Mouse (Mus musculus) liver, embryonic 15.5 days (tissue): ENCODE data around the gene Hexb. TPM values are rescaled to one million over a fixed set of nuclear protein-coding genes. Genes with fewer than 3 reads are reported as not detected.

Experiments
- ATAC-seq: fragments of 200-750 bp; cut with Nextera tagmentation; 2 replicates; pipeline ENCODE4 v1.8.0; 2017; ENCODE audit warnings: moderate number of reproducible peaks, mild to moderate bottlenecking, moderate library complexity; ENCODE audit not compliant: insufficient read depth
- H3K27ac ChIP-seq: fragments of 300-500 bp; sonication (generic); replicated peaks from 2 replicates; pipeline ENCODE4 v1.5.1; 2015; ENCODE audit warnings: mild to moderate bottlenecking, inconsistent platforms
- H3K27me3 ChIP-seq: fragments of 300-500 bp; sonication (generic); 2 replicates; pipeline ENCODE4 v1.6.1; 2015; ENCODE audit warnings: mild to moderate bottlenecking, inconsistent platforms
- H3K36me3 ChIP-seq: fragments of 300-500 bp; sonication (generic); replicated peaks from 2 replicates; pipeline ENCODE4 v1.6.1; 2015; ENCODE audit warnings: moderate library complexity, mild to moderate bottlenecking, inconsistent platforms
- H3K4me1 ChIP-seq: fragments of 300-500 bp; sonication (generic); replicated peaks from 2 replicates; pipeline ENCODE4 v1.6.1; 2015; ENCODE audit warnings: inconsistent platforms
- H3K4me2 ChIP-seq: fragments of 300-500 bp; sonication (generic); 2 replicates; pipeline ENCODE4 v1.6.1; 2015; ENCODE audit warnings: moderate library complexity, mild to moderate bottlenecking, inconsistent platforms
- H3K4me3 ChIP-seq: fragments of 300-500 bp; sonication (generic); replicated peaks from 2 replicates; pipeline ENCODE4 v1.5.1; 2015; ENCODE audit warnings: mild to moderate bottlenecking, inconsistent platforms
- H3K9ac ChIP-seq: fragments of 300-500 bp; sonication (generic); 2 replicates; pipeline ENCODE4 v1.6.1; 2015; ENCODE audit warnings: moderate library complexity, mild to moderate bottlenecking, inconsistent platforms
- H3K9me3 ChIP-seq: fragments of 300-500 bp; sonication (generic); replicated peaks from 2 replicates; pipeline ENCODE4 v1.6.1; 2016; ENCODE audit warnings: inconsistent platforms
- WGBS: fragments of 180-500 bp; shearing (Covaris S2); methylation state at CpG from one replicate; pipeline ENCODE4 v1.1.7; 2015; ENCODE audit warnings: mixed read lengths; ENCODE audit not compliant: insufficient replicate concordance; 5-methylcytosine and 5-hydroxymethylcytosine counted together
- polyA plus RNA-seq: library from polyadenylated mRNA; unstranded; fragments of >200 nt; fragmentation: Nextera tagmentation; extraction: Ambion mirVana; gene quantifications from 2 replicates; pipeline ENCODE4 v1.2.1, GENCODE M21; 2015

Gene Hexb
- polyA plus RNA-seq, 1 experiment from 2014 or later = 26.0 TPM

- peak; percentile 19 for ATAC-seq
These were observed 25.7 kb upstream of the Hexb start for GRCm38 (mm10) chr13:97223856-97224255.

GRCm38 (mm10) chr13:97220022-97220421 is 21.9 kb upstream of the Hexb start:
- no peaks in the 10 kb centered on the region for H3K9me3 ChIP-seq
- 71% methylated on average over 3 of the region's 3 CpGs for WGBS
- H3K4me2 ChIP-seq = no peak overlapping the region
- no peaks in the 10 kb centered on the region for H3K36me3 ChIP-seq
- no peak overlapping the region for H3K9ac ChIP-seq
- H3K27me3 ChIP-seq = no peaks in the 10 kb centered on the region
- H3K27ac ChIP-seq = no peak overlapping the region
- H3K4me3 ChIP-seq = no peak overlapping the region
- peaks cover 2% of the 10 kb centered on the region; the same call in 1 of the 2 replicates for H3K4me1 ChIP-seq
- ATAC-seq = no peak

More at GRCm38 (mm10) chr13:97223856-97224255, 25.7 kb upstream of the Hexb start:
- H3K36me3 ChIP-seq = no peaks in the 10 kb centered on the region
- H3K4me1 ChIP-seq = peaks cover 5% of the 10 kb centered on the region; the same call in 1 of the 2 replicates
- WGBS = 62% methylated on average over 8 of the region's 8 CpGs
- H3K27ac ChIP-seq = 0 out of 2 replicates have a peak overlapping the region, but pooled peaks have one; percentile 24
- H3K4me3 ChIP-seq = no peak overlapping the region
- no peak overlapping the region for H3K9ac ChIP-seq
- H3K27me3 ChIP-seq = no peaks in the 10 kb centered on the region
- no peak overlapping the region for H3K4me2 ChIP-seq
- no peaks in the 10 kb centered on the region for H3K9me3 ChIP-seq

GRCm38 (mm10) chr13:97216196-97216595 is 18.0 kb upstream of the Hexb start:
- 64% methylated on average over 5 of the region's 5 CpGs for WGBS
- Histone ChIP-seq H3K4me2 (no peak overlapping the region), H3K4me1 (no peaks in the 10 kb centered on the region), H3K9ac (no peak overlapping the region), H3K27ac (no peak overlapping the region), H3K4me3 (no peak overlapping the region), H3K9me3 (no peaks in the 10 kb centered on the region), H3K36me3 (no peaks in the 10 kb centered on the region), H3K27me3 (no peaks in the 10 kb centered on the region)
- ATAC-seq = no peak

DNA sequence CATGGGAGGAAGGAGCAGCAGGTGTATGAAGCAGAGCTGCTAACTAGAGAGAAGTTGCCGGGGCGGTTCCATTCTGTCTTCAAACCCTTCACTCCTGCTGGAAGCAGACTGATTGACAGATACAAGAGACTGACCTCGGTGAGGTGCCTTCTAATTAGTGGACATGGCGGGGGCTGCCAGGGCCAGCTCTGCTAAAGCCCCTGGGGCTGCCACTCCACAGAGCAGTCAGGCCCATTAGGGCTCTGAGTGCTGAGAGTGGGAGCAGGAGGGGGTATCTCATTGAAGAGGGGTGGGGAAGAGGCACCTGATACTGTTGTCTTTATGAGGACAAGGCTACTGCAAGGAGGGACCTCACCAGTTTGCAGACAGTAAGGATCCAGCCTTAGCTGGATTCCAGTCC is 17.4 kb upstream of the Hexb start:
- no peak for ATAC-seq
- 71% methylated on average over 4 of the region's 4 CpGs for WGBS
- no peaks in the 10 kb centered on the region for H3K9me3 ChIP-seq

DNA sequence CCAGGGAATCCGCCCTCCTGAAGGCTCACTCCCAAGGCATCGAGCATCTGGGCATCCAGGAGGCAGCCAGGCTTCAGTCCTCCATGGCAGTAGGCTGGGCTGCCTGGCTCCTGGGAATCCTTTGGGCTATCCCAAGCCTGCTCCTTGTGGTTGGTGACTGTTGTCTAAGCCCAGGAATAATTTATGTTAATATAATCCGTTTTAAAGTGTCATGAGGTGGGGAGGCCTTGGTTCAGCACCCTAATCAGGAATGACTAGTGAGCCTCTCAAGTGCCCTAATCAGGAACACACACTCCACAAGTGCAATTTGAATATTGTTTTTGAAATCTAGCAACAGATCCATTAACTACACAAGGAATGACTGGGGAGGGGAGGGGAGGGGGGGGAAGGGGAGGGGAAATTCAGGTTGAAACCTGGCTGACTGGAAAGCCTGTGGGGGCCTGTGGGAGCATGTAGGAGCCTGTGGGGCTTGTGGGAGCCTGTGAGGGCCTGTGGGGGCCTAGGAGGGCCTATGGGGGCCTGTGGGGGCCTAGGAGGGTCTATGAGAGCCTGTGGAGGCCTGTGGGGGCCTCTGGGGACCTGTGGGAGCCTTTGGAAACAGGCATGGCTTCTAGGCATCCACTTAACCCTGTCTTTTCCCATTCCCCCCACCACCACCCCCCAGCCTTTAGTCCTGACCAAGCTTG is 16.6 kb upstream of the Hexb start:
- H3K27ac ChIP-seq = no peak overlapping the region
- WGBS = 53% methylated on average over 3 of the region's 3 CpGs

More for the DNA sequence above, 17.4 kb upstream of the Hexb start:
- Histone ChIP-seq H3K36me3 (no peaks in the 10 kb centered on the region), H3K27ac (no peak overlapping the region), H3K4me1 (no peaks in the 10 kb centered on the region), H3K4me2 (no peak overlapping the region), H3K4me3 (no peak overlapping the region), H3K9ac (no peak overlapping the region), H3K27me3 (no peaks in the 10 kb centered on the region)

DNA sequence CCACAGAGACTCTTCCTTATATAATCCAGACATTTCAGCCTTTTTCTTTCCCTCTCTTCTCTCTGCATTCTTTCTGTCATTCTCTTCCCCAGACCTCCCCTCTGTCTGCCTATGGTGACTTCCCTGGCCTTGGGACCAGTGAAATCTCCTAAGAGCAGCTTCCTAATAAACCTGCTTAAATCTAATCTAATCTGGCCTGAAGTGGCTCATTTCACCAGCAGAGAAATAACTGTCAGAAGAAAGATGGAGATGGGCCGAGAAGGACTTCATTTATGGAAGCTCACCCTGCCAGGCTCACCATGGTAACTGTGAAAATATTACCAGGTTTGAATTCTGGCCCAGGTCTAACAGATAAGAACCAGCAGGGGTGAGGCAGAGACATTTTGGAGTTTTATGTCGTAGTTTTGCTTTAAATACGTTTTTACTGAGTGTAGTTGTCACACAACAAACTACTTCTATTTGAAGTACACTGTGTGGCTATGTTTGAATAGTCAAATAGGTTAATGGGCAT is 10.4 kb upstream of the Hexb start:
- WGBS = 31% methylated on average over 3 of the region's 3 CpGs
- H3K9me3 ChIP-seq = no peaks in the 10 kb centered on the region
- no peaks in the 10 kb centered on the region for H3K27me3 ChIP-seq
- peaks cover 19% of the 10 kb centered on the region; the same call in 1 of the 2 replicates for H3K4me1 ChIP-seq
- no peak overlapping the region for H3K4me3 ChIP-seq
- no peak overlapping the region for H3K9ac ChIP-seq
- H3K27ac ChIP-seq = no peak overlapping the region
- no peak for ATAC-seq
- no peak overlapping the region for H3K4me2 ChIP-seq
- no peaks in the 10 kb centered on the region for H3K36me3 ChIP-seq

More for the DNA sequence above, 16.6 kb upstream of the Hexb start:
- H3K9ac ChIP-seq = no peak overlapping the region
- no peak overlapping the region for H3K4me2 ChIP-seq
- no peaks in the 10 kb centered on the region for H3K9me3 ChIP-seq
- no peaks in the 10 kb centered on the region for H3K4me1 ChIP-seq
- H3K4me3 ChIP-seq = no peak overlapping the region
- H3K36me3 ChIP-seq = no peaks in the 10 kb centered on the region
- ATAC-seq = no peak
- H3K27me3 ChIP-seq = no peaks in the 10 kb centered on the region

GRCm38 (mm10) chr13:97208112-97208478 is 9.9 kb upstream of the Hexb start:
- Histone ChIP-seq H3K36me3 (no peaks in the 10 kb centered on the region), H3K4me2 (0 out of 2 replicates have a peak overlapping the region, but pooled peaks have one; percentile 20), H3K4me1 (peaks cover 19% of the 10 kb centered on the region; the same call in 1 of the 2 replicates), H3K27ac (no peak overlapping the region), H3K27me3 (no peaks in the 10 kb centered on the region), H3K9ac (no peak overlapping the region), H3K4me3 (no peak overlapping the region), H3K9me3 (no peaks in the 10 kb centered on the region)
- no peak for ATAC-seq
- 32% methylated on average over 7 of the region's 7 CpGs for WGBS

DNA sequence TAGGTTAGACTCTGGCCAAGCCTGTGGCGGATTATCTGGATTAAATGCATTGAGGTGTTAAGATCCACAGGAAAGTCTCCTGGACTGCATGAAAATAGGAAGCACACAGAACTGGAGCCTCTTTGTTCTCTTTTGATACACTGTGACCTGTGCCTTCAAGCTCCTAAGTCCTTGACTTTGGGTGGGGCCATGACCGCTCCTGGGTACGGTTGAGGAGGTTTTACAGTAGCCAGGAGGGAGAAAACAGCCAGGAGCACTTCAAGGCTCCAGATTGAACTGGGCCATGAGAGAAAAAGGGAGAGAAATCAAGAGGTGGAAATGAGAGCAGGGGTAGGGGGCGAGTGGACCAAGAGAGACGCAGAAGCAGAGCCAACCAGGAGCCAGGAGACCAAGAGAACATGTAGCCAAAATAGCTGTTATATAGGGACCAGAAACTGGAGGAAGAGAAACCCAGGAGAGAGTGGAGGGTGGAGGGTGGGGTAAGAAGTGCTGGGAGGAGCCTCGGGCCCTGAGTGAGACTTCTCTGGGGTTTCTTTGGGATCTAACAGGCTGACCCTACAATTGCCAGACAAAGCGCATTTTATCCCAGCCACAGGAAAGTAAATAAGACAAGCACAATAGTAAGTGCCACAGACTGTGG is 9.4 kb upstream of the Hexb start:
- H3K4me2 ChIP-seq = 0 out of 2 replicates have a peak overlapping the region, but pooled peaks have one; percentile 20
- no peaks in the 10 kb centered on the region for H3K9me3 ChIP-seq
- no peak for ATAC-seq

GRCm38 (mm10) chr13:97206046-97206445 is 7.9 kb upstream of the Hexb start:
- WGBS = 79% methylated on average over 2 of the region's 2 CpGs

More for the DNA sequence above, 9.4 kb upstream of the Hexb start:
- Histone ChIP-seq H3K9ac (no peak overlapping the region), H3K4me1 (peaks cover 19% of the 10 kb centered on the region; the same call in 1 of the 2 replicates), H3K36me3 (no peaks in the 10 kb centered on the region), H3K27ac (no peak overlapping the region), H3K27me3 (no peaks in the 10 kb centered on the region), H3K4me3 (no peak overlapping the region)
- 72% methylated on average over 7 of the region's 7 CpGs for WGBS

GRCm38 (mm10) chr13:97205052-97205701 is 7.0 kb upstream of the Hexb start:
- WGBS = 6% methylated on average over 18 of the region's 18 CpGs
- Histone ChIP-seq H3K9ac (no peak overlapping the region), H3K27me3 (no peaks in the 10 kb centered on the region), H3K36me3 (no peaks in the 10 kb centered on the region), H3K4me3 (peak overlapping the region; percentile 44), H3K27ac (peak overlapping the region; percentile 63), H3K4me2 (peak overlapping the region; percentile 68), H3K4me1 (peaks cover 19% of the 10 kb centered on the region; the same call in 1 of the 2 replicates), H3K9me3 (no peaks in the 10 kb centered on the region)
- peak; percentile 79 for ATAC-seq

More at GRCm38 (mm10) chr13:97206046-97206445, 7.9 kb upstream of the Hexb start:
- Histone ChIP-seq H3K27ac (no peak overlapping the region), H3K4me3 (no peak overlapping the region), H3K9me3 (no peaks in the 10 kb centered on the region), H3K4me1 (peaks cover 19% of the 10 kb centered on the region; the same call in 1 of the 2 replicates), H3K36me3 (no peaks in the 10 kb centered on the region), H3K4me2 (peak overlapping the region; percentile 68; the same call in 1 of the 2 replicates), H3K27me3 (no peaks in the 10 kb centered on the region), H3K9ac (no peak overlapping the region)
- ATAC-seq = no peak

DNA sequence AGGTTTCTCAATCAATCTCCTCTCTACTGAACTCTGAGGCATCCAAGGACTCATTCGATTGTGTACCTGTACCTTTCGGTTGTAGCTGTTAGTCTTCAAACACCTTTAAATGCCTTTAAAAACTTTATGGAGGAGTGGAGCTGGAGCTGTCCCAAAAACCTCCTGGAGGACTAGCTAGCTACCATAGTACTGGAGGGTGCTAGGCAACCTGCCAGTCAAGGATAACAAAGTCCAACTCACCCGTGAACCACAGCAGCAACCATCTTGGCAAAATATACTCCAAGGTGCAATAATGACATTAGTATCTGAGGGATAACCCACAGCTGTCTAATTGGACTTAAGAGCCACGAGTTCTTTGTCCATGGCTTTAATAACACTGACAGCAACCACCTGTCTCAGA is 3.7 kb upstream of the Hexb start:
- Histone ChIP-seq H3K9me3 (no peaks in the 10 kb centered on the region), H3K4me2 (no peak overlapping the region), H3K36me3 (no peaks in the 10 kb centered on the region), H3K27ac (no peak overlapping the region), H3K4me1 (peaks cover 36% of the 10 kb centered on the region), H3K4me3 (no peak overlapping the region), H3K27me3 (no peaks in the 10 kb centered on the region), H3K9ac (no peak overlapping the region)
- ATAC-seq = no peak
- 59% methylated on average over 4 of the region's 4 CpGs for WGBS
